Mouse (Mus musculus) testis, adult 2 months (tissue): ENCODE measurements at regions not wholly inside any gene's neighbourhood (a gene's known extent, or its start where the extent isn't known, plus 50 kb on each side); places are given as distances from the start of the nearest gene placed in this dataset.
"Not testable (repeated sequence)": the region's sequence is repeated elsewhere in the genome, so short reads cannot be mapped to it uniquely, and the experiment has no call there.

ENCODE experiments used
- H3K27ac ChIP-seq: fragments of 200-500 bp; 2 replicates; pipeline ENCODE4 v1.5.1; 2012; ENCODE audit warnings: low read depth, low read length; ENCODE audit not compliant: control insufficient read depth, insufficient read depth
- H3K27me3 ChIP-seq: fragments of 200-500 bp; 2 replicates; pipeline ENCODE4 v1.6.1; 2012; ENCODE audit warnings: mild to moderate bottlenecking, low read length, moderate library complexity; ENCODE audit not compliant: control insufficient read depth, insufficient read depth
- H3K36me3 ChIP-seq: fragments of 200-500 bp; 2 replicates; pipeline ENCODE4 v1.6.1; 2012; ENCODE audit warnings: mild to moderate bottlenecking, low read length; ENCODE audit not compliant: control insufficient read depth, insufficient read depth
- H3K4me1 ChIP-seq: fragments of 200-500 bp; 2 replicates; pipeline ENCODE4 v1.6.1; 2012; ENCODE audit warnings: low read length; ENCODE audit not compliant: control insufficient read depth, insufficient read depth
- H3K4me3 ChIP-seq: fragments of 200-500 bp; 2 replicates; pipeline ENCODE4 v1.5.1; 2012; ENCODE audit warnings: low read depth, mild to moderate bottlenecking, low read length, moderate library complexity, mixed read lengths; ENCODE audit not compliant: control insufficient read depth
- CTCF ChIP-seq: fragments of 200-500 bp; IDR thresholded peaks from 2 replicates; pipeline ENCODE4 v1.5.1; 2012; ENCODE audit warnings: low read depth, mild to moderate bottlenecking, inconsistent platforms, low read length, moderate library complexity; ENCODE audit not compliant: control insufficient read depth, insufficient read depth, insufficient replicate concordance
- POLR2A ChIP-seq: fragments of 200-500 bp; IDR thresholded peaks from 2 replicates; pipeline ENCODE4 v1.6.1; 2012; ENCODE audit warnings: low read depth, mild to moderate bottlenecking, inconsistent platforms, low read length, moderate library complexity; ENCODE audit not compliant: control insufficient read depth

- H3K36me3 ChIP-seq, result no peaks in the 10 kb centered on the region
- H3K27ac ChIP-seq, result no peak overlapping the region
- H3K4me1 ChIP-seq, result no peaks in the 10 kb centered on the region
- H3K27me3 ChIP-seq, result no peaks in the 10 kb centered on the region
- TF ChIP-seq CTCF, result no peak
- no peak for TF ChIP-seq POLR2A
- H3K4me3 ChIP-seq, result no peak overlapping the region
These were observed 994.7 kb upstream of the Foxg1 start for GRCm38 (mm10) chr12:48387724-48388123.

- TF ChIP-seq POLR2A (no peak), CTCF (no peak)
- no peak overlapping the region for H3K4me3 ChIP-seq
- H3K27me3 ChIP-seq, result no peaks in the 10 kb centered on the region
- H3K36me3 ChIP-seq, result no peaks in the 10 kb centered on the region
- no peaks in the 10 kb centered on the region for H3K4me1 ChIP-seq
- H3K27ac ChIP-seq, result no peak overlapping the region
These were observed 994.2 kb upstream of the Foxg1 start for GRCm38 (mm10) chr12:48388192-48388812.

- Histone ChIP-seq H3K36me3 (no peaks in the 10 kb centered on the region), H3K27me3 (no peaks in the 10 kb centered on the region), H3K27ac (no peak overlapping the region), H3K4me1 (no peaks in the 10 kb centered on the region), H3K4me3 (no peak overlapping the region)
- no peak for TF ChIP-seq CTCF
- no peak for TF ChIP-seq POLR2A
These were observed 991.5 kb upstream of the Foxg1 start for GRCm38 (mm10) chr12:48391008-48391407.

- H3K4me3 ChIP-seq, result no peak overlapping the region
- no peak overlapping the region for H3K27ac ChIP-seq
- no peaks in the 10 kb centered on the region for H3K27me3 ChIP-seq
- H3K4me1 ChIP-seq, result no peaks in the 10 kb centered on the region
- no peak for TF ChIP-seq CTCF
- no peaks in the 10 kb centered on the region for H3K36me3 ChIP-seq
These were observed 943.0 kb upstream of the Foxg1 start for GRCm38 (mm10) chr12:48439333-48440046.

GRCm38 (mm10) chr12:48448719-48449118, 933.7 kb upstream of the Foxg1 start:
- H3K4me3 ChIP-seq, H3K4me1 ChIP-seq, H3K27me3 ChIP-seq, H3K27ac ChIP-seq, H3K36me3 ChIP-seq: not testable (repeated sequence)

GRCm38 (mm10) chr12:48462392-48462791, 920.1 kb upstream of the Foxg1 start:
- TF ChIP-seq CTCF, result no peak
- TF ChIP-seq POLR2A, result no peak
- Histone ChIP-seq H3K4me3 (no peak overlapping the region), H3K27me3 (no peaks in the 10 kb centered on the region), H3K36me3 (no peaks in the 10 kb centered on the region), H3K27ac (no peak overlapping the region), H3K4me1 (no peaks in the 10 kb centered on the region)

GRCm38 (mm10) chr12:48500735-48501134, 881.7 kb upstream of the Foxg1 start:
- H3K36me3 ChIP-seq, result no peaks in the 10 kb centered on the region
- TF ChIP-seq CTCF (no peak), POLR2A (no peak)
- no peaks in the 10 kb centered on the region for H3K4me1 ChIP-seq
- H3K27ac ChIP-seq, result no peak overlapping the region
- H3K4me3 ChIP-seq, result no peak overlapping the region
- no peaks in the 10 kb centered on the region for H3K27me3 ChIP-seq

- no peak for TF ChIP-seq CTCF
- no peak for TF ChIP-seq POLR2A
- Histone ChIP-seq H3K4me1 (no peaks in the 10 kb centered on the region), H3K36me3 (no peaks in the 10 kb centered on the region), H3K27ac (peak overlapping the region; percentile 49; the same call in 1 of the 2 replicates), H3K4me3 (no peak overlapping the region), H3K27me3 (no peaks in the 10 kb centered on the region)
These were observed 870.9 kb upstream of the Foxg1 start for GRCm38 (mm10) chr12:48511594-48511993.
